Mouse (Mus musculus): Measurements from ENCODE around the gene Gk. TPM values are rescaled to one million over a fixed set of nuclear protein-coding genes. Genes with fewer than 3 reads are reported as not detected.

The Gk gene
- polyA plus RNA-seq, 1 experiment from 2014 or later, result 12.7 TPM

GRCm38 (mm10) chrX:85768578-85768977 lies 8.0 kb downstream of the Gk start:
- Histone ChIP-seq H3K4me1 (ENCODE audit: control insufficient read depth, insufficient read depth, low read depth, low read length) (no peaks in the 10 kb centered on the region), H3K27ac (ENCODE audit: low read depth, low read length) (no peak overlapping the region), H3K27me3 (replicated peaks; ENCODE audit: control insufficient read depth, insufficient read depth, low read length) (no peaks in the 10 kb centered on the region), H3K4me2 (ENCODE audit: low read length) (no peak overlapping the region), H3K4me3 (ENCODE audit: low read length) (no peak overlapping the region), H3K36me3 (ENCODE audit: control insufficient read depth, insufficient read depth, low read length) (no peaks in the 10 kb centered on the region), H3K9ac (ENCODE audit: low read depth, low read length) (no peak overlapping the region), H3K9me3 (ENCODE audit: control insufficient read depth, low read length) (no peaks in the 10 kb centered on the region)
- 79% methylated on average over 2 of the region's 2 CpGs for WGBS
- ATAC-seq, result no peak

- Histone ChIP-seq H3K4me3 (ENCODE audit: low read length) (no peak overlapping the region), H3K4me1 (ENCODE audit: control insufficient read depth, insufficient read depth, low read depth, low read length) (no peaks in the 10 kb centered on the region), H3K9me3 (ENCODE audit: control insufficient read depth, low read length) (no peaks in the 10 kb centered on the region), H3K36me3 (ENCODE audit: control insufficient read depth, insufficient read depth, low read length) (no peaks in the 10 kb centered on the region; the same call in 1 of the 2 replicates), H3K27me3 (replicated peaks; ENCODE audit: control insufficient read depth, insufficient read depth, low read length) (no peaks in the 10 kb centered on the region), H3K9ac (ENCODE audit: low read depth, low read length) (no peak overlapping the region), H3K27ac (ENCODE audit: low read depth, low read length) (no peak overlapping the region), H3K4me2 (ENCODE audit: low read length) (no peak overlapping the region)
- WGBS, result 50% methylated on average over 3 of the region's 3 CpGs
- no peak for ATAC-seq
Observed at GRCm38 (mm10) chrX:85756005-85756404, 20.6 kb downstream of the Gk start.

- H3K36me3 ChIP-seq (ENCODE audit: control insufficient read depth, insufficient read depth, low read length), result no peaks in the 10 kb centered on the region
- no peaks in the 10 kb centered on the region for H3K27me3 ChIP-seq (replicated peaks; ENCODE audit: control insufficient read depth, insufficient read depth, low read length)
- H3K9me3 ChIP-seq (ENCODE audit: control insufficient read depth, low read length), result no peaks in the 10 kb centered on the region
- H3K4me3 ChIP-seq (ENCODE audit: low read length), result no peak overlapping the region
- no peaks in the 10 kb centered on the region for H3K4me1 ChIP-seq (ENCODE audit: control insufficient read depth, insufficient read depth, low read depth, low read length)
- ATAC-seq, result no peak
- WGBS, result 86% methylated on average over 3 of the region's 3 CpGs
- H3K9ac ChIP-seq (ENCODE audit: low read depth, low read length), result no peak overlapping the region
- no peak overlapping the region for H3K27ac ChIP-seq (ENCODE audit: low read depth, low read length)
- H3K4me2 ChIP-seq (ENCODE audit: low read length), result no peak overlapping the region
Observed at GRCm38 (mm10) chrX:85743837-85744236, 32.8 kb downstream of the Gk start.

- H3K4me3 ChIP-seq (ENCODE audit: low read length), result no peak overlapping the region
- no peak for ATAC-seq
- H3K36me3 ChIP-seq (ENCODE audit: control insufficient read depth, insufficient read depth, low read length), result no peaks in the 10 kb centered on the region
- H3K4me2 ChIP-seq (ENCODE audit: low read length), result no peak overlapping the region
- no peaks in the 10 kb centered on the region for H3K9me3 ChIP-seq (ENCODE audit: control insufficient read depth, low read length)
- 88% methylated on average over 5 of the region's 5 CpGs for whole genome bisulfite sequencing
- no peak overlapping the region for H3K27ac ChIP-seq (ENCODE audit: low read depth, low read length)
- no peak overlapping the region for H3K9ac ChIP-seq (ENCODE audit: low read depth, low read length)
- no peaks in the 10 kb centered on the region for H3K27me3 ChIP-seq (replicated peaks; ENCODE audit: control insufficient read depth, insufficient read depth, low read length)
- H3K4me1 ChIP-seq (ENCODE audit: control insufficient read depth, insufficient read depth, low read depth, low read length), result no peaks in the 10 kb centered on the region
Observed at GRCm38 (mm10) chrX:85733228-85733627, 43.4 kb downstream of the Gk start.

GRCm38 (mm10) chrX:85731133-85731938 lies 45.3 kb downstream of the Gk start:
- Histone ChIP-seq H3K27ac (ENCODE audit: low read depth, low read length) (no peak overlapping the region), H3K4me2 (ENCODE audit: low read length) (no peak overlapping the region), H3K27me3 (replicated peaks; ENCODE audit: control insufficient read depth, insufficient read depth, low read length) (no peaks in the 10 kb centered on the region), H3K4me3 (ENCODE audit: low read length) (no peak overlapping the region), H3K9me3 (ENCODE audit: control insufficient read depth, low read length) (no peaks in the 10 kb centered on the region), H3K9ac (ENCODE audit: low read depth, low read length) (no peak overlapping the region), H3K4me1 (ENCODE audit: control insufficient read depth, insufficient read depth, low read depth, low read length) (no peaks in the 10 kb centered on the region), H3K36me3 (ENCODE audit: control insufficient read depth, insufficient read depth, low read length) (no peaks in the 10 kb centered on the region)
- no peak for ATAC-seq
- 89% methylated on average over 9 of the region's 9 CpGs for WGBS

- no peak overlapping the region for H3K4me2 ChIP-seq (ENCODE audit: low read length)
- no peak overlapping the region for H3K9ac ChIP-seq (ENCODE audit: low read depth, low read length)
- no peak for ATAC-seq
- H3K36me3 ChIP-seq (ENCODE audit: control insufficient read depth, insufficient read depth, low read length), result no peaks in the 10 kb centered on the region
- no peak overlapping the region for H3K27ac ChIP-seq (ENCODE audit: low read depth, low read length)
- no peaks in the 10 kb centered on the region for H3K9me3 ChIP-seq (ENCODE audit: control insufficient read depth, low read length)
- H3K4me1 ChIP-seq (ENCODE audit: control insufficient read depth, insufficient read depth, low read depth, low read length), result no peaks in the 10 kb centered on the region
- no peak overlapping the region for H3K4me3 ChIP-seq (ENCODE audit: low read length)
- H3K27me3 ChIP-seq (replicated peaks; ENCODE audit: control insufficient read depth, insufficient read depth, low read length), result no peaks in the 10 kb centered on the region
Observed at GRCm38 (mm10) chrX:85721226-85721625, 55.4 kb downstream of the Gk start.

- no peak overlapping the region for H3K9ac ChIP-seq (ENCODE audit: low read depth, low read length)
- H3K4me3 ChIP-seq (ENCODE audit: low read length), result no peak overlapping the region
- no peaks in the 10 kb centered on the region for H3K36me3 ChIP-seq (ENCODE audit: control insufficient read depth, insufficient read depth, low read length)
- no peak overlapping the region for H3K27ac ChIP-seq (ENCODE audit: low read depth, low read length)
- H3K4me2 ChIP-seq (ENCODE audit: low read length), result no peak overlapping the region
- H3K27me3 ChIP-seq (replicated peaks; ENCODE audit: control insufficient read depth, insufficient read depth, low read length), result no peaks in the 10 kb centered on the region
- H3K9me3 ChIP-seq (ENCODE audit: control insufficient read depth, low read length), result no peaks in the 10 kb centered on the region
- 87% methylated on average over 3 of the region's 3 CpGs for WGBS
- no peak for ATAC-seq
- H3K4me1 ChIP-seq (ENCODE audit: control insufficient read depth, insufficient read depth, low read depth, low read length), result no peaks in the 10 kb centered on the region
Observed at GRCm38 (mm10) chrX:85710399-85710798, 66.2 kb downstream of the Gk start.

- no peak for ATAC-seq
- no peaks in the 10 kb centered on the region for H3K4me1 ChIP-seq (ENCODE audit: control insufficient read depth, insufficient read depth, low read depth, low read length)
- H3K4me3 ChIP-seq (ENCODE audit: low read length), result no peak overlapping the region
- no peak overlapping the region for H3K9ac ChIP-seq (ENCODE audit: low read depth, low read length)
- no peaks in the 10 kb centered on the region for H3K9me3 ChIP-seq (ENCODE audit: control insufficient read depth, low read length)
- WGBS, result 95% methylated on average over 3 of the region's 3 CpGs
- H3K4me2 ChIP-seq (ENCODE audit: low read length), result no peak overlapping the region
- H3K27me3 ChIP-seq (replicated peaks; ENCODE audit: control insufficient read depth, insufficient read depth, low read length), result no peaks in the 10 kb centered on the region
- H3K36me3 ChIP-seq (ENCODE audit: control insufficient read depth, insufficient read depth, low read length), result no peaks in the 10 kb centered on the region
- H3K27ac ChIP-seq (ENCODE audit: low read depth, low read length), result no peak overlapping the region
Observed at GRCm38 (mm10) chrX:85705715-85706114, 70.9 kb downstream of the Gk start.

- WGBS, result 68% methylated on average over 2 of the region's 2 CpGs
- Histone ChIP-seq H3K4me2 (ENCODE audit: low read length) (no peak overlapping the region), H3K27ac (ENCODE audit: low read depth, low read length) (no peak overlapping the region)
Observed at GRCm38 (mm10) chrX:85683723-85684122, 92.9 kb downstream of the Gk start.

More at GRCm38 (mm10) chrX:85683723-85684122, 92.9 kb downstream of the Gk start:
- Histone ChIP-seq H3K9me3 (ENCODE audit: control insufficient read depth, low read length) (no peaks in the 10 kb centered on the region), H3K4me3 (ENCODE audit: low read length) (no peak overlapping the region), H3K9ac (ENCODE audit: low read depth, low read length) (no peak overlapping the region), H3K27me3 (replicated peaks; ENCODE audit: control insufficient read depth, insufficient read depth, low read length) (no peaks in the 10 kb centered on the region), H3K36me3 (ENCODE audit: control insufficient read depth, insufficient read depth, low read length) (no peaks in the 10 kb centered on the region), H3K4me1 (ENCODE audit: control insufficient read depth, insufficient read depth, low read depth, low read length) (no peaks in the 10 kb centered on the region)
- no peak for ATAC-seq
